Mouse (Mus musculus) testis, adult 2 months (tissue): Measurements from ENCODE around the gene Hdgfl3.

ENCODE experiments used
- CTCF ChIP-seq: fragments of 200-500 bp; IDR thresholded peaks from 2 replicates; pipeline ENCODE4 v1.5.1; 2012; ENCODE audit warnings: low read depth, mild to moderate bottlenecking, inconsistent platforms, low read length, moderate library complexity; ENCODE audit not compliant: control insufficient read depth, insufficient read depth, insufficient replicate concordance
- POLR2A ChIP-seq: fragments of 200-500 bp; IDR thresholded peaks from 2 replicates; pipeline ENCODE4 v1.6.1; 2012; ENCODE audit warnings: low read depth, mild to moderate bottlenecking, inconsistent platforms, low read length, moderate library complexity; ENCODE audit not compliant: control insufficient read depth

DNA sequence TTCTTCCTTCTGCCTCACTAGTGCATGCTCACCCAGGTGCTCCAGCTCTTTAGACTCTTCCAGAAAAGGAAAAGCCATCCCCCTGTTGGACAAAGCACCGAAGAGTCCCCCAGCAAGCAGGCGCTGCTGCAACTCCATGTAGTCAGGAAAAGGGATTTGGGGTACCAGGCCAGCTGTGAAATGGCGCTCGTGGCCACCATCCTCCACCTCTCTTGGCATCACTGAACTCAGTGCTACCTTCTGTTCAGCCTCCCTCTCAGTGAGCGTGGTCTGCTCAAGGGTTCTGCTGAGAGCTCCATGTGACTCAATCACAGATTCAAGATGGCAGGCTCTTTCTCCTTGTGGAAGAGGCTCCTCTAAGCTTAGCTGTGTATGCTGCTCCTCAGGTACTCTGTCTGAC is 39.1 kb upstream of the Hdgfl3 start:
- TF ChIP-seq CTCF (no peak), POLR2A (no peak)
